Mouse (Mus musculus) lung, postnatal 25 days (tissue): Measurements from ENCODE around the gene Defb20.
"Not testable (repeated sequence)": the region's sequence is repeated elsewhere in the genome, so short reads cannot be mapped to it uniquely, and the experiment has no call there.

Source experiments
- DNase-seq: peaks from one replicate; pipeline ENCODE4 v3.0.0; 2022; ENCODE audit warnings: low spot score

Defb20 gene

DNA sequence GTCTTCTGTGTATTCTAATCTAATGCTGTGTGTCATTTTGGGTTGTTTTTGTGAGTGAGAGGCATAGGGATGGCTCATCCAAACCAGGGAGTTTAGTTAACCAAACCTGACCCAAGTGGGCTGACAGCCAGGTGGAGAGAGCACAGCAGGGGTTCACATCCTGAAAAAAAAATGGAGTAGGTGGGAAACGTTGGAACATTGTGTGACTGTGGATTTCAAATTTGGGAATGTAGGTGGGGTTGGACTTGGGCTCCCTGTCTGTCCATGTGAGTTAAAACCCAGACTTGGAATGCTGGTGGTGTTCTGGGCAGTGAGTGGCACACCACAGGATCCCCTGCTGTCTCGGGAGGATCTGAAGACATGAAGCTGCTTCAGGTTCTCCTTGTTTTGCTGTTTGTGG, at the start of gene Defb20:
Defb20 (plus strand) TSS at position 301 of the 400 bp plus-strand sequence.
- no peak for DNase-seq

DNA sequence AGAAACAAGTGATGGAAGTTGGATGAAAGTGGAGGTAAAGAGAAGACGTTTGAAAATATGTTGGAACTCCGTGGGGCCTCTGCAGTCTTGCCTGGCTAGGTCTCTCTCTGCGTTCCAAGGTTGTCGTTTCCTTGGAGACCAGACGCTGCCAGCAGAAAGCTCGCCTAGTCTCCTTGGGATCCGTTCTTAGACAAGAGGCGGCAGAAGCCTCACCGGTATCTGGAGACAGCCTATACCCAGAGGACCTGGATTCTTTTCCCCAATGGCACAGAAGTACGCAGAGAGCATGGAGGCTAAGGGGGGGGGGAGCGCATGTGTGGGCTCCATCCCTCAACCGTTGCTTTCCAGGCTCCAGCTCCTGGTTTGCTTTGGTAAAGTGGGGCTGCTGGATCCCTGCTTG, 49.4 kb upstream of the Defb20 start:
- no peak for DNase-seq

DNA sequence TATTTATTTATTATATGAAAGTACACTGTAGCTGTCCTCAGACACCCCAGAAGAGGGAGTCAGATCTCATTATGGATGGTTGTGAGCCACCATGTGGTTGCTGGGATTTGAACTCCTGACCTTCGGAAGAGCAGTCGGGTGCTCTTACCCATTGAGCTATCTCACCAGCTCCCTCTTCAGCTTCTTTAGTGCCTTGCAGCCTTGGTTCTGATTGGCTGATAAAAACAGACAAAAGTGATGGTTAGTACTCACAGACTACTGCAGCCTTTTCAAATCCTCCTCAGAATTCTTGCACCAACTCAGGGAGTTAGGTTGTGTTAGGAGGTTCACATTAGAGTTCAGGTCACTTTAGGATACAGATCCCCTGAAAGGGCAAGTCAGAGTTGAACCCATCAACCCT, 48.4 kb upstream of the Defb20 start:
- not testable (repeated sequence) for DNase-seq

DNA sequence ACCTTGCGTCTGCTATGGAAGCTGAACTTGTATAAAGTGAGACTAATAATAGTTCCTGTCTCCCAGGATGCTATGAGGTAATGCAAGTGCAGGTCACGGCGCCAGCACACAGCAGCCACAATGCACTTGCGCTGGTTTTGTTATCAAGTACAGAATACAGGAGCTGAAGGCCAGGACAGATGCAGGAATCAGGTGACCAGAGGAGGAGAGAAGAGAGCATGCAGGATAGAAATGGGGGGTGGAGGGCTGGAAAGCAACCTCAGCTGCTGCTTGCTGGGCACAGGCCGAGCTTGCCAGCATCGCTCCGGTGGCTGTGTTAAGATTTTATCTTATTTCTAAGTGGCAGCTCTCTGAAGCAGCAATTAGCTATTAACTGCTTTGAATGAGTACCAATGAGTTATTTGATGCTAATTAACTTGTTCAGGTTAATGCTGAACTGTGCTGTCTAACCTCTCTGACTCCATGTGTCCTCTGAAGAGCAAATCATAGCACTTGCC, 40.4 kb upstream of the Defb20 start:
- no peak for DNase-seq

DNA sequence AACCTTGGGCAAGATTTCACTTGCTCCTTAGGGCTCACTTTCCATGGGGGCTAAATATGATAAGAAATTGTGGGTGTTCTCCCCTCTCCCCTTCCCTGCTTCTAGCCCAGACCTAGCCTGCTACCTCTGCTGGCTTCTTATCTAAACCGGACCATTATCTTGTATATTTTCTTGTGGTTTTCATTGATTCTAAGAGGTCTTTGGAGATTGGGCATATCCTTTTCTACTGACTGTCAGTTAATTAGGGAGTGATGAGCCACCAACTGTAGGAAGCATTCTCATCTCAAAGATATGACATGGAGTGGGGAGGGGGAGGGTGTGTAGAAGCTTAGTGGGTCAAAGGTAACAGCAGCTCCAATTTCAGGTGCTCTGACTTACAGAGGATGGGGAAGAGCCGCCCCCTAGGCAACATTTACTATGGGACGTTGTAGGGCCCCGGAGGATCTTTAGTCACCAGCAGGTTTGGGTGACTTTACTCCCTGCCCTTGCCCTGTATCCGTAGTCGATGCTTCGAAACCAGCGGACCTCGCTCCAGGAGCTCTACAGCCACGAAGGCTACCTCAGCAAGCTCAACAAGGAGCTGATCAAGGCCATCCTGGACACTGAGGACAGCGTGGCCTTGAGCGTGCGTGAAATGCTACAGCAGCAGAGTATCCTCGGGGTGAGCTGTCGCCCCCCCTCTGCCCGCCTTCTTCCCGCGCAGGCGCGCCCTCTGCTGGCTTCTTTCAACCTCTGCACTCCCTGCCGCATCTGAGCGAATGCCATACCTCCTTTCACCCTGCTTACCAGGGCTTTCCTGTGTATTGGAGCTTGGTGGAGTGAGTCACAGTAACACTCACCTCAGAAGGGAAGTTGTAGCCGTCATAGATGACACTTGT, 39.6 kb upstream of the Defb20 start:
- DNase-seq = peak; percentile 77

DNA sequence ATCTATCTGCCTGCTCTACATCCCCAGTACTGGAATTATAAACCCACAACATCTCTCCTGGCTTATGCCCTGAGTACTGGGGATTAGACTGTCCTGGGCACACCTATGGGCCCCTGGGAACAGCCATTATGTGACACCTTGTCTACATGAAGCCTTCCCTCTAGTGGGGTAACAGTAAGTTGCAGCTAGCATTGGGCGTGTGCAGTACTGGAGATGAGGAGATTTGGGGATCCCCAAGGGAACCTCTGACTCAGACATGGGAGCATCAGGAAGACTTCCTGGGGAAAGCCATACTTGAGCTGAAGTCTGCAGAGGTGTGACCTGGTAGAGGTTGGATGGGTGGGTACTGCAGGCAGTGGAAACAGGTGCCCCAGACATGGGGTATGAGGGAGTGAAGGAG, 37.9 kb upstream of the Defb20 start:
- no peak for DNase-seq

DNA sequence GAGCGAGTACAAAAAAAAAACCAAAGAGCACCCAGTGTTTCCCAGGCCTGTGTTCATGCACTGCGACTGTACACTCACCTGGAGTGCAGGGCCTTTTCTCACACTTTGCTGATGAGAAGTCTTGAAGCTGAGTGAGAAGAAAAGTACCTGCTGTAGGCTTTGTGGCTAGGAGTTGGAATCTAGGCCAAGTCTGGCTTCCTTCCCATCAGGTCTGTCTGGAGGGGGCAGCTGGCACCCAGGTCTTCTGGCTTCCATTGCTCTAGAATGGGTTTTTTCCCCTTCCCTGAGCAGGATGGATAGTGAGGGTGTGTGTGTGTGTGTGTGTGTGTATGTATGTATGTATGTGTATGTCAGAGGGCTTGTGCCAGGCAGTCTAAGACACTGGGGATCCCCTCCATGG, 37.0 kb upstream of the Defb20 start:
- no peak for DNase-seq

DNA sequence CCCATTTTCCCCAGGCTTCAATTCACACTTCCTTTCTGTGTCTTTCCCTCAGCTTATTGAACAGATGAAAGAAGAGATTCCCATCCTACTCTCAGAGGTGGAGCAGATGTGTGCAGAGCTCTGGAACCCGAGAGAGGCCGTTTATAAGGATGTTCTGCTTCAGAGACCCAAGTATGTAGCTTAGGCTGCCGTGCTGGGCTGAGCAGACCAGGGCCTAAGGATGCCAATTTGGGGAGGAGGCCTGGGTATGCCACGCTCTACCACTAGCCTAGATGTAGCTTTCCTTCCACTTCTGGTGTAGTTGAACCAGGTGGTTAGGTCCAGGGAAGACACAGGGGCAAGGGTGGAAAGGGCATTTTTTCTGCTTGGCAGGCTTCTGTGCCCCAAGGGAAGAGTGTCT, 34.5 kb upstream of the Defb20 start:
- no peak for DNase-seq

DNA sequence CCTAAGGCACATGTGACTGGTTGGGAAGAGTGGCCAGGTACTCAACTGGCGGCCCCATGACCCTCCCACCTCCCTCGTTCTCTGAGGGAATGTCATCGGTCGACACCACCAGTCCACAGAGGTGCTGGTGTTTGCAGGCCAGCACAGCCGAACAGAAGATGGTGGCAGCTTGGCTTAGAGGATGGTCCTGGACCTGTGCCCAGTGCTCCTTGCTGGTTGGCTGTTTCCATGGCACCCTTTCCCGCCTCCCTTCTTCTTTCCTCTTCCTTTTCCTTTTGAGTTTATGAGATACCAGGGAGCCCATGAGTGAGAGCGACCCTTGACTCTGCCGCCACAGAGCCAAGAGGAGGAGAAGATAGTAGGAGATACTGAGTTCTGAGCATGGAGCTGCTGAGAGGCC, 33.6 kb upstream of the Defb20 start:
- no peak for DNase-seq

DNA sequence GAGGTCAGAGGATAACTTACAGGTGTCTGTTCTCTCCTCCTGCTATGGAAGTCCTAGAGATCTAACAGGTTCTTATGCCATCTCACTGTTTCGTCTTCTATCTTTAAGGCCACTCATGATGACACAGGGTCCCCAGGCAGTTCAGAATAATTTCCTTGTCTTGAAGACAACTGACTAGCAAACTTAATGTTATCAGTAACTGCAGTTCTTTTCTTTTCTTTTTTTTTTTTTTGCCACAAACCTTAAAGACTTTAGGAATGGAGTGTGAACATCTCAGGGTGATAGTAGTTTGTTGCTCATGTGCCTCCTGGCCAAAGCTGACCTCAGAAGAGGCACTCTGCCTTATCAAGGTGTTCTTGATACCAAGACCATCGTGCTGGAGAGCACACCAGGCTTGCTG, 30.2 kb upstream of the Defb20 start:
- no peak for DNase-seq

DNA sequence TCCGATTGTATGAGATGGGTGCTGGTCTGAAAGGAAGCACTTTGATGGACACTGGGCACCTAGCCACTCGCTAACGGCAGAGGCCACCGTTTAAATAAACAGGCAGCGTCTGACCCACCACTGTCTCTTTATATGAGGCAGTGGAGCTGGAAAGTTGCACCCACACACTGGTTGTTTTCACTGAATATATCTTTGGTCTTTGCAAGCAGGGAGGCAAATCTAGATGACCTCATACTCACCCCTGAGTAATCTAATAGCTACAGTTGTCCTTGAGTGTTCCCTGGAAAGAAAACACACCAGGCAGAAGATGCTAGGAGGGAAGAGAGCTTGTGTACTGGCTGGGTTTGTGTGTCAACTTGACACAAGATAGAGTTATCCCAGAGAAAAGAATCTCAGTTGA, 29.4 kb upstream of the Defb20 start:
- no peak for DNase-seq

DNA sequence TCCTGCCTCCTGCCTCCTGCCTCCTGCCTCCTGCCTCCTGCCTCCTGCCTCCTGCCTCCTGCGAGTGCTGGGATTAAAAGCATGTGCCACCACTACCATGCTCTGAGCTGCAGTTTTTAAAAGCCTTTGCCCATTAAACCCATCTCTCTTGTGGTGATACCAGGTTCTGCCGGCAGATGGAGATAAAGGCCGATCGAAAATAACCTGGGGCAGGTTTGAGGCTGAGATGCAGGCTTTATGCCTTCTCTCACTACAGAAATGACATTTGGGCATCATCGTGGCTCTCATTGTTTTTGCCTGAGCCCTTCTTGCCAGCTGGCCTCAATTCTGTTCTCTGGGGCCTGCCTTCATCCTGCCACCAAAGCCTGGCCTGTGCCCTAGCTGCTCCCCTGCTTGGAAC, 26.6 kb upstream of the Defb20 start:
- peak; percentile 18 for DNase-seq

DNA sequence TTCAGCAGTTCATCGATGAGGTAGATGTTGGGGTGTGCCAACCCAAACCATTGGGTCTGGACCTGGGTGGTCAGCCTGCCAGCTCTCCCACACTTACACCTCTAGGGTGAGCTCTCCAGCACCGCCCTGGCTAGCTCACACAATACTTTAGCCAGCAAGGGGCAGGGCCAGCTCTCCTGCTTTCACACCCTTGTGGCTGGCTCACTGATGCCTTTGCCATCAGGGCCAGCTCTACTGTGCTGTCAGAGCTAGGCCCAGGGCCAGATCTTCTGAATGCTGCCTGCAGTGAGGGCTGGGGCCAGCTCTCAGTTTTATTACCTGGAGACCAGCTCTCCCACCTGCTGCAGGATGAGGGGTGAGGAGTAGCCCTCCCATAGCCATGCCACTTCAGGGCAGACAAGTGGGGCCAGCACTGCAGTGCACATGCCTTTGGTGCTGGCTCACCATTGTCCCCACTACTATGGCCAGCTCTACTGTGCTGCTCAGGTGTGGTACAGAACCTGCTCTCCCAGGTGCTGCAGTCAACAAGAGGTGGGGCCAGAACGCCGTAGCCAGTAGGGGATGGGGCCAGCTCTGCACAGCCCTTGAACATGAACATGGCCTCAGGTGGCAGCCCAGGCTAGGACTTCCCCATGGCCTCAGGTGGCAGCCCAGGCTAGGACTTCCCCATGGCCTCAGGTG, 24.6 kb upstream of the Defb20 start:
- DNase-seq = no peak

DNA sequence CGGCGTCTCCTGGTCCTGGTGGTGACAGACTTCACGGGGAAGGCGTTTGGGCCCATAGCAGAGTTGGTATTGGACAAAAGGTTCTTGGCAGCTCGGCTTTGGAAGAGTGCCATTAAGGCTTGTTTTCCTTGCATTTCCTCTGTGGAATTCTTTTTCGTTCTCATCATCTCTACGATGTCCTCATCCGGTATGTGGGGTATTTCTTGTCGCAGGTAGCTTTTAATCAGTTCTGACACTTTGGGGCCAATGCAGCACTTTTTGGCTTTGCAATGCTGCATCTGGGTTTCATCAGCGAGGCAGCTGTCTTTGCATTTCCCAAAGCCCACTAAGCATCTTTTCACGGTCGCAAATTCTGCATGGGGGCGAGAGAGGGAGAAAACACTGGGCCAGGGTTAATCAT, 17.6 kb upstream of the Defb20 start:
- no peak for DNase-seq

DNA sequence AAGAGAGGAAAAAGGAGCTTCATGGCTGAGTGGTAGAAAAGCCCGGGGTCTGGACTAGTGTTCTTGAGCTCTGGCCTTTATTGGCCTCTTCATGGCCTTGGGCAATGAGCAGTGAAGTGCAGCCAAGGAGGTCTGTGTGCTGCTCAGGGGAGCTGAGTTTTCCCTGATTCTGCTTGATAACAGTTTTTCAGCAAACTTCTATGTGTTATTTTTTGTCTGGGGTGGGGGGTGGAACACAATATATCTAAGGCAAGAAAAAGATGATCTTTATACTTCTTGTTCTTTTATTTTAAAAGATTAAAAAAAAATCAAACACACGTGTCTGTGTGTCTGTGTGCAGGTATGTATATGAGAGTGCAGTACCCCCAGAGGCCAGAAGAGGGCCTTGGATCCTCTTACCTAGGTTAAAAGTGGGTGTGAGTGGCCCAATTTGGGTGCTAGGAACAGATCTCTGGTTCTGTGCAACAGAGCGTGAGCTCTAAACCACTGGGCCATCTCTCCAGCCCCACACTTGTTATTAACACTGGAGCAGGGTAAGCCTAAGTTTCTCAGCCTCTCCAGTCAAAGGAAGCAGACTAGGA, 12.2 kb upstream of the Defb20 start, which contains the start of gene Defb23:
Defb23 (minus strand) TSS at position 51 of the 581 bp plus-strand sequence.
- DNase-seq = no peak

DNA sequence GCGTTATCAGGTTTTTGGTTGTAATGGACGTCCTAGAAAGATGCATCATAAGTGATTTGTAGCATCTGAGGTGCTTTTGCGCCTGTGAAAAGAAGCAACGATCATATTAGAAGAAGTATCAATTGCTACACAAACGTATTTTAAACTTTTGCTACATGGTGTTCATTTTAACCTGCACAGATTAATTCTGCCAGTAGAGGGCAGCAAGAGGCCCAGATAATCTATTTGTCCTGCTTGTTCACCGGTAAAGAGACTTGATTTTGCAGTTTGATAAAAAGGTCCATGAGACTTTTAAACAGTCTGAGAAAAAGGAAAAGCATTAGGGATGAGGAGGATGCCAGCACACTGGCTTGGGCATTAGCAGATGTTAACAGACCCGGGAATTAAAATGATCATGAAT, 5.9 kb upstream of the Defb20 start:
- DNase-seq = peak; percentile 47

DNA sequence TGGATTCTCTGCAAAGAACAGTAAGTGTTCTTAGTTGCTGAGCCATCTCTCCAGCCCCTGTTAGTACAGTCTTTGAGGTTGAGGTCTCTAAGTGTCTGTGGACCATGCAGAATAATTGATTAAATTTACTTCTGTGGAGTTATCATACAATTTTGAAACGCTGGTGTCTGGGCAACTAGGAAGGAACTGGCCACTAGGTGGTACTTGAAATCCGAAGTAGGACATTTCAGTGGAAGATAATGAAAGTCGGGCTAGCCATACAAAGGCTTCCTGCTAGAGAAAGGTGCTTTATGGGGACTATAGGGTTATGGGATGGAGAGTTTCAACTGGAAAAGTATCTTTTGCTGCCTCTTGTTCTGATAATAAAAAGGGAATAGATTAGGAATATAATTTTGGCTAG, 4.4 kb upstream of the Defb20 start:
- DNase-seq = no peak

DNA sequence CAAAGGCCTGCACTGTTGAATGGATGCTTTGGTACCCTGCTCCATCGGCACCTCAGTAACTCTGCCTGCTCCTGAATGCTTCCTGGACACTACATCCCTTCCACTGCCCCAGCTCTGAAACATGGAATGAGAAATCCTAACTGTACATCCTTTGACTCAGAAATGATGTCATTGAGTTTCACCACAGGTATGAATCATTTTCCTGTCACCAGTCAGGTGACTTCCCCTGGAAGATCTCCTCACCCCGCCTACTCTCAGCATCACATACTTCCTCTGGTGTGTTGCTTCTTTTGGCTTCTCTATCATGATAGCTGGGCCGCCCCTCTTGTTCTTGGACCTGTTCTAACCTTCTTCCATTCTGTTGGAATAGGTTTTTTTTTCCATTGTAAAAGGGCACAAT, 4.0 kb downstream of the Defb20 start:
- DNase-seq = no peak

DNA sequence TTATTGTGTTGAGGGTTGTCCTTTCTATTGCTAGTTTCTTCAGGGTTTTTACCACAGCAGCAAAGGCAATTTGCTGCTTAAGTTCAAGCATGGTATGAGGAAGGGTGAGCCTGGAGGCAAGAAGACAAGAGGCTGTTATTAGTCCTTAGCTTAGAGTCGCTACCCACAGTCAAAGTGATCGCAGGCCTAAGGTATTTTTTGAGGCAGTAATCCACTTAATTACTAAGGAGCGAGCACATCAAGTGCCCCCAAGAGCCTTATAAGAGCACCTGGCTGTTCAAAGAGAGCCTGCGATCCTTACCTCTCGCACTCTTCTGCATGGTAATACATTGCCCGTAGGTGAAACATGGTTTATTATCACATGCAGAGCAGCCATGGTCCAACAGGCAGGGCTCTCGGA, 4.9 kb downstream of the Defb20 start:
- peak; percentile 10 for DNase-seq

DNA sequence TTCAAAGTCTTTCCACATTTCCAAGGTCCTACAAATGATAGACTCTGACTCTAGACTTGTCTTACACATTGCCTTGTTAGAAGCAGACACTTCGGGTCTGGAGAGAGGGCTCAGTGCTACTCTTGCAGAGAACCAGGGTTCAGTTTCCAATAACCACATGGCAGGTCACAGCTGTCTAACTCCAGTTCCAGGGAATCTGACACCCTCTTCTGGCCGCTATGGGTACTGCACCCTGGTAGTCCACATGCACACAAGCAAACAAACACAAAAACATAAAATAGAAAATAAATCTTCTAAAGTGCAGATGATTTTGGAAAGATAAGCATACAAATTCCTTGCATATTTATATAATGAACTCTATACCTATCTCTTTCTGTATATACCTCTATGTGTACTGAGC, 10.2 kb downstream of the Defb20 start:
- no peak for DNase-seq

DNA sequence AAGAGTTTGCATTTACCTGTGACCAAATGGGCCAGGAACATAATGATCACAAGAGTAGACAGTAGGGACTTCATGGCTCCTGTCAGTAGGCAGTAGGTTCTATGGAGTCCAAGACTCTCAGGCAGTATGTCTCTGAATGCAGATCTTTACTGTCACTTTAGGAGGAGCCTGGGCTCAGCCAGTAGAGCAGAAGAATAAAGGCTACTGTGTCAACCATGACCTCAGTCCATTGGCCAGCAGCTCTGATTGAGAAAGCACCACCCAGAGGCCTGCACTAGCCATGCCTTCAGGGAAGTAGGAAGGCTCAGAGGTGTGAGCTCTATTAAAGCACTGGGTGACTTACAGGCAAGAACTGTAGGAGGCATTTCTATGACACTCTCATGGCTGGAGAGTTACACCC, 13.2 kb downstream of the Defb20 start, which contains the start of gene Defb22:
Defb22 (minus strand) TSS at position 101 of the 400 bp plus-strand sequence.
- no peak for DNase-seq

DNA sequence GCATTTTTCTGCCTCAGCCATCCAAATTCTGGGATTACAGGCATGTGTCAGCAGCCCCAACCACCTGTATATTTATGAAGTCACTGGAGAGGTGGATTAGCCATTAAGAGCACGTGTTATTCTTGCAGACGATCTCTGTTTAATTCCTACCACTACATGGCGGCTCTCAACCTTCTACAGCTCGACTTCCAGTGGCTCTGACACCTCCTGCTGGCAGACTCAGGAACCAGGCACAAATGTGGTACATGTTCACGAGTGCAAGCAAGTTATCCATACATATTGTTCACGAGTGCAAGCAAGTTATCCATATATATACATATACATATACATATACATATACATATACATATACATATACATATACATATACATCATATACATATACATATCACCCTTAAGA, 16.3 kb downstream of the Defb20 start:
- DNase-seq = no peak

DNA sequence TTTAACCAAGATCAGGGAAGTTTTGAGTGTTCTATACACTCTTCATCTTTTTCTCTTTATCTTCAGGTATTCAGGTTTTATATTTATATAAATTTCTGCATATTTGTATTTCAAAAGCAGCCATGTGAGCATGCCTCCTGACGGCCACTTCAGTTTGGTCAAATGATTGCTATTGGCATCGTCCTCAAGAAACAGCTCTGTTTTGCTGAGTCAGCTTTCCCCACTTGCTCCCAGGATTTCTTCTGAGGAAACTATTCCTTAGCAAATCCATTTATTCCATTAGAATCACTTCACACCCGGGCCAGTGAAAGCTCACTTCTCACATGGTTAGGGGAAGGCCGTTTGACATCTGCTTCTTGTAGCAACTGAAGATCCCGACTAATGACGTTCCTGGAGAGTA, 21.2 kb downstream of the Defb20 start:
- no peak for DNase-seq
